Mouse (Mus musculus) urinary bladder, postnatal 36 days (tissue): ENCODE measurements around the gene Exo1.

Experiments used
- DNase-seq, 2 experiments: peaks; one replicate each; pipeline ENCODE4 v3.0.0; 2022; ENCODE audit warnings: low spot score in 2 of 2, mixed read lengths in 1 of 2

The Exo1 gene

DNA sequence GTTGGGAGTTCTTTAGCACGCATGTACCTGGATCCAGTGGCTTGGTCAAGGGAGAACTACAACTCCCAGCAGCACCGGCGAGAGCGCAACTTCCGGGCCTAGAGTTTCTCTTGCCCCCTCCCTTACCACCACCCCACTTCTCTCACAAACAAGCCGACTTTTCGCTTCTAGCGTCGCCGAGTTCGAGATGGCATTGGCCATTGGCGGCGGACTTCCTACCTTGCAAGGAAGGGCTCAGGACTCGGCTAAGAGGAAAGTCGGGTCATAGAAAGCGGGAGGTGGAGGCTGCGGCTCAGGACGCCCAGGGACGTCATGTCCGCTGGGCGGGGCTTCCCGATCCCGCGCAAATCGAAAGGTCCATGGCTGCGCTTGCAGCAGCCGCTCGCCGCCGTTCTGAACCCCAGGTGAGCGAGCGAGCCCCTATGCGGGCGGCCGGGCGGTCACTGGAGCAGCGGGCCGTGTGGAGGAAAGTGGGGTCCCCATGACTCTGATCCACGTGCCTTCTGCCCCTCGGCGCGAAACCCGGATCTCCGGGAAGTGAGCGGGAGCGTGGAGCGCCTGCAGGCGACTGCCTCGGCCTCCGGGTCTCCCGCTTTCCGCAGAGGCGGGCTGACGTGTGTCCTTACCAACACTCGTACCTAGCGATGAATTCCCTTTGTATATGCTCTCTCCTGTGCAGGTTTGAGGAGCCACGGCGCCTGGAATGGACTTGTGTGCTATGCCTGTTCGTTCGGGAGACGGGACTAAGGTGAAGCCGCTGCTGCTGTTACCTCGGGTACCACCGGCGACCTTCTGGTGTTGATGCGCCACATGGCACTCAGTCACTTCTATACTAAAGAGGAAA lies at the start of gene Exo1:
Exo1 (plus strand) TSS at position 129 of the 844 bp plus-strand sequence.
- peak; percentile 84 to 85 for DNase-seq

GRCm38 (mm10) chr1:175855515-175855914 lies 24.9 kb upstream of the Exo1 start:
- no peak for DNase-seq

- no peak for DNase-seq
Observed at GRCm38 (mm10) chr1:175867050-175867449, 13.3 kb upstream of the Exo1 start.

DNA sequence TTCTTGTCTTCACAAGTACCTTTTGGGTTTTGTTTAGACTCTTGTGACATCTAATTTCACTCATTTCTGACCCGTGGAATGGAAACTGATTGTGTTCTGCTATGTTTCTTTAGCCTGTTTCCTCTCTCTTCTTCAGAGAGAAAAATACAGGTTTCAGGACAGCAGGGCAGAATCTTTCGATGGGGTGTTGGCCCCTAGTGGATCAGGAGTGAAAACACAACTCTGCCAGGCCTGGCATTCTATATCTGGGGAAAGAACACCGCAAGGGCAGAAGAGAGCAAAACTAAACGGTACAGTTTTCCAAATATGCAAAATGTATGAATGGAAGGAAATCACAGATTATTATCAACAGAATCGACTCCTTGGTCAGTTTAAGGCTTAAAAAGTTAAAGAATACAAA lies 12.8 kb upstream of the Exo1 start:
- DNase-seq: no peak

DNA sequence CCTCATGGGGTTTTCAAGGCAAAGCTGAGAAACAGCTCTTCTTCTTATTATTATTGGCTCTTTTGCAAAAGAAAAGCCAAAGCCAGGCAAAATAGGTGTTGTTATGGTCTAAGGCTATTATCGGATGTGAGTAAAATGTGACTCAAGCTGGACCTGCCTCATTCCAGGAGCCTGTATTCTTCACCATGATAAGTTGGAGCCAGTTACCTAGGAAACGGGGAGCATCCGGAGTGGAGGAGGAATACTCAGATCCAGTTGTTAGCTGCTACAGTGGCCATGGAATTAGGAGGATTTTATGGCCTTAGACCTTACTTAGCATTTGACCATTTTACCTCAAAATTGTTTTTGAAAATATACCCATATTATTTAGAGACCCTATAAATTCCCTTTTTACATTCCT lies 9.7 kb upstream of the Exo1 start:
- DNase-seq: no peak

DNA sequence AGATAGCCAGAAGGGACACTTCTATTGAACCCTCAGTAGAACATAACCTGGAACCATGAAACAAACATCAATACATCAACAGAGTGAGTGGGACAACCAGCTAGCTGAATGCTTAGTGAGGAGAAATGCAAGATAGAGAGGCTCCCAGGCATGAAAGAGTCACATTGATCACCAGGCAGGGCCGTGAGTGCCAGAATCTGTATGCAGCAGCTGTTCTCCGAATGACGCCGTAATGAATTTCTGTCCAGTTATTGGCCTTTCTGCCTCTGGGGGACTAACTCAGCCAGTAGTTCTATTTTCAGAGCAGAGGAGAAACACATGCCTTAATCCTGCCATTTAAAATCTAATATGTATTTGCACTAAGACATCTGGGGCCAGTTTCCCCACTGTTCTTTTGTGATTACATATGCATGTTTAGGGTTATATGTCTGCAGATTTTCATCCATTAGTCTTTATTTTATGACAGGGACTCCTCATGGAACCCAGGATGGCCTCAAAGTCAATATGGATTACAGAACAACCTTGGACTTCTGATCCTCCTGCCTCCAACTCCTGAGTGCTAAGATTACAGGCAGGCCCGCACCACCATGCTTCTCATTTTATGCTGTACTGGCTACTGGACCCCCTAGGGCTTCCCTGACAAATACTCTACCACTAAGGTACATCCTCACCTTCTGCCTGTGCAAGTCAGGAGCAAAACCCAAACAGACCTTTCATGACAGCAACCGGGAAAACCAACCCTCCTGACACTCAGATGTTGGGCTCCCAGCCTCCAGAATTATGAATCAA lies 8.2 kb upstream of the Exo1 start:
- DNase-seq: no peak

- no peak for DNase-seq
Observed at GRCm38 (mm10) chr1:175883398-175883797, 3.0 kb downstream of the Exo1 start.

- no peak for DNase-seq
Observed at GRCm38 (mm10) chr1:175893263-175893662, 12.9 kb downstream of the Exo1 start.

DNA sequence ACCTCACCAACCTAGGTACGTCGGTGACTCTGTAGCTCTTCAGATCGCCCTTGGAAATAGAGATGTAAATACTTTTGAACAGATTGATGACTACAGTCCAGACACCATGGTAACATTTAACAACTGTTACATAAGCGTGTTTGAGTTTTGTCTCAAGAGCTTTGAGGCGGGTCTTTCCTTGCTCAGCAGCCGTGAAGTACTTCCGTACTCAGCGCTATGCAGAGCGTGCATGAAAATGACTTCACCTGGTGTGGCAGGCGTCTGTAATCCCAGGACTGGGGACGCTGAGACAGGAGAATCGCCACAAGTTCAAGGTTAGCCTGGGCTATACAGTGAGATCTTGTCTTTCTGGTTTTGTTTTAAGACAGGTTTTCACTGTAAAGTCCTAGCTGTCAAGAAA lies 13.3 kb downstream of the Exo1 start:
- no peak for DNase-seq

DNA sequence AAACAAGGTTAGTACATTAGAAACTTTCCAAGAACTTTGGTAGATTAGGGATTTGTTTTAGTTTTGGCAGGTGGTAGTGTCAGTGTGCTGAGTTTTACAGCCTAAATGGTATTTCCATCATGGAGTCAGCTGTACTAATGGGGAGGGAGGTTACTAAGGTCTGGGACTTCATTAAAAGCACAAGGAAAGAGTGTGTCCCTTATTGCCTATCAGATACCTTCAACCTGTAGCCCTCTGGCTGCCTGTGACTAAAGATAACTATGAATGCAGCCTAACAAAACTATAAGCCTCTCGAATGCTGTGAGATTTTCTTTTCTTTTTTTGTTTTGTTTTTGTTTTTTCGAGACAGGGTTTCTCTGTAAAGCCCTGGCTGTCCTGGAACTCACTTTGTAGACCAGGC lies 30.8 kb downstream of the Exo1 start:
- DNase-seq: no peak

- no peak for DNase-seq
Observed at GRCm38 (mm10) chr1:175912038-175912437, 31.7 kb downstream of the Exo1 start.

DNA sequence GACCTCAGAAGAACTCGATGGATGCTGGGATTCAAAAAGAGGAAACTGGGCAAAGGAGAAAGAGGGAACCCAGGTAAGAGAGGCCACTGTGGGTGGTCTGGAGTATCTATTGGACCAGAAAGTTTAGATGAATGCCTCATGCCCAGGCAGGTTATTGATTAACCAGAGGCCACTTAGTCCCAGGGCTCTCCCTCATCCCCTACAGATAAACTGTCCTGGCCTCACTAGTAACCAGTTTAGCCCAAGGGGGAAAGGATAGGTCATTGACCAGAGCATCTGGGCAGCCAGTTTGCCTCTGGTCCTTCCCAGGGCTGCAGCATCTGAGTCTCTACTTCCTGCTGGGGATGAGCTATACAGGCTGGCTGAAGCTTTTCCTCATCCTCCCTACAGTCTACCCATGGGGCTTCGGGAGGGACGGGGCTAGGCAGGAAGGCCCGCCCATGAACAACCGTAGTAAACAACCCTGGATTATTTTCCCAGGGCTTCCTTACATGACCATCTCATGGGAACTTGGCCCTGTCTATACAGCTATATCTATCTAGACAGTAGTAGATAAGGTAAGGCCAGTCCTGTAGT lies 33.4 kb downstream of the Exo1 start:
- DNase-seq: no peak

- DNase-seq: no peak
Observed at GRCm38 (mm10) chr1:175920029-175920428, 39.6 kb downstream of the Exo1 start, which contains the start of gene Gm38100. Gm38100 (plus strand) TSS chr1:175920329.

DNA sequence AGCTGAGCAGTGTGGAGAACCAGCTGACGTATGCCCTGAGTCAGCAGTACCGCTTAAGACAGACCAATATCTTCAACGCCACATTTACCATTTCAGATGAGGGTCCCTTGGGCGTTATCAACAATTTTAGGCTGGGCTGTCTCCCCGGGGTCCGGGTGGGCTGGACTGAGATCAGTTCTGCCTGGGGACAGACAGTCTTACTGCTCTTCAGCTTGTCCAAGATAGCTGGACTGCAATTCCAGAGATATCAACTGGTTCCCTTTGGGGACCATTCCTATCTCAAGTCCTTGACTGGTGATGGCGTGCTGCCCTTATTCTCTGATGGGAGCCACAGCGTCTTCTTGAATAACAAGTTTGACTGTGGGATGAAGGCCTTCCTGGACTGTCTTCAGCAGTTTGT lies 40.7 kb downstream of the Exo1 start:
- no peak for DNase-seq

- DNase-seq: peak; percentile 47 to 62
Observed at GRCm38 (mm10) chr1:175923848-175924787, 43.7 kb downstream of the Exo1 start.

DNA sequence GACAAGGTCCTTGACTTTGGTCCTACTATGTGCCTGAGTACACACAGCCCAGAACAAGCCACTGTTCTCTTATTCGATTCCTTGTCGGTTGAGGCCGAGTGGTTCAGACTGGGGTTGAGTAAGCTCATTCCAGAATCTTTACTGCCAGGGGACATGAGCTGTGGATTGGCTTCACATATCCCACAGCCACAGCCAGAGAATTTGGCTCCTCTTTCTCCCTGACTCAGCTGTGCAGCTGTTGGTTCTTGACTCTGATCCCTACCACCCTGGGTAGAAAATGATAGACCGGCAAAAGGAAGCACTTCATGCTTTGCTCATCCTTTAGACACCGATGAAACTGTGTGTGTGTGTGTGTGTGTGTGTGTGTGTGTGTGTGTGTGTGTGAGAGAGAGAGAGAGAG lies 51.0 kb downstream of the Exo1 start:
- no peak for DNase-seq

GRCm38 (mm10) chr1:175936282-175936737 lies 55.9 kb downstream of the Exo1 start:
- DNase-seq: peak; percentile 23 to 33

GRCm38 (mm10) chr1:175938731-175939130 lies 58.4 kb downstream of the Exo1 start:
- DNase-seq: no peak

- DNase-seq: no peak
Observed at GRCm38 (mm10) chr1:175943168-175943567, 62.8 kb downstream of the Exo1 start.

DNA sequence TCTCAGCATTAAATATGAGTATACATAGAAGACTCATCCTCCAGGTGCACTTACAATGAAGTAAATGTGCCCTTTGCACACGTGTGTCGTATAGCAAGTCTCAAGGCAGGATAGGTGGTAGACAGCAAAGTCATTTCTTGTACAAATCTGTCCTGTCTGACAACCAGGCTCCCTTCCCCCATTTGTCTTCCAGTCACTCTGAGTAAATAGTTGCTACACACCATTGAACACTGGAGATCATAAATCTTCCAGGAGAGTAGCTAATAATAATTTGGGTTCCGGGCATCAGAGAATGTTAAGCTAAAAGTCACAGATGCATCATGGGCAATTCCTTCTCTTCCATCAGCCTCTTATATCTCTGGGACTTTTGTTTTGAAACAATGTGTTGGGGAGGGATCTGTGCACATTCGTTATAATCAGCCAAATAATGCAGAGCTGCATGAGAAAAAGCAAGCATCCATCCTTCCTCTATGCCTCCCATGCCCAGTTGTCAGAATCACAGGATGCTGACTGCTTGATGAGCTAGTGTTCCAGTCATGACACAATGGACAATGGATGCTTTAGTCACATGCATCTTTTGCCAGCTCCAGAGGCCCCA lies 66.4 kb downstream of the Exo1 start:
- DNase-seq: no peak

DNA sequence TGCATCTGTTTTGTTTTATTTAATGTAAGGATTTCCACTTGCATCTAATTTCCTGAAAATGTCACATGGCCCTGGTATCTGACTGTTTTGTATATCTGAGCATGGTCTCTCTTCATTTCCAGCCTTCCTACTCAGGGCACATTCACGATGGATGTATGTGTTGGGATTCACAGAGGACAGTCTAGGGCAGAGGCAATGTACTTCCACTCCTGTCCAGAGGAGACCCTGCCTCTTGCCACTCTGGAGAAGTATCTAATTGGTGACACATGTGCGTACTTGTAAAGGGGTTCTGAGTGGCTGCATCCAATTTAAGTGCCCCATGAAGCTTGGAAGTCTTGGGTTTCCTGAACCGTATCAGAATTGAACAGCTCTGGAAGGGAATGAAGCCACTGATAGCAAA lies 70.0 kb downstream of the Exo1 start:
- DNase-seq: no peak
